Mouse (Mus musculus) heart, adult 2 months (tissue): ENCODE data around the gene Tent5c.

Source experiments
- CTCF ChIP-seq: fragments of 200-600 bp; IDR thresholded peaks from 2 replicates; pipeline ENCODE4 v1.8.1; 2022; ENCODE audit warnings: antibody characterized with exemption, mild to moderate bottlenecking, moderate library complexity
- EP300 ChIP-seq: fragments of 200-500 bp; IDR thresholded peaks from 2 replicates; pipeline ENCODE4 v1.6.1; 2011; ENCODE audit warnings: low read depth, low read length, control low read depth; ENCODE audit not compliant: insufficient read depth
- POLR2A ChIP-seq: fragments of 200-500 bp; IDR thresholded peaks from 2 replicates; pipeline ENCODE4 v1.6.1; 2011; ENCODE audit warnings: mild to moderate bottlenecking, low read depth, low read length, control low read depth; ENCODE audit not compliant: insufficient read depth

DNA sequence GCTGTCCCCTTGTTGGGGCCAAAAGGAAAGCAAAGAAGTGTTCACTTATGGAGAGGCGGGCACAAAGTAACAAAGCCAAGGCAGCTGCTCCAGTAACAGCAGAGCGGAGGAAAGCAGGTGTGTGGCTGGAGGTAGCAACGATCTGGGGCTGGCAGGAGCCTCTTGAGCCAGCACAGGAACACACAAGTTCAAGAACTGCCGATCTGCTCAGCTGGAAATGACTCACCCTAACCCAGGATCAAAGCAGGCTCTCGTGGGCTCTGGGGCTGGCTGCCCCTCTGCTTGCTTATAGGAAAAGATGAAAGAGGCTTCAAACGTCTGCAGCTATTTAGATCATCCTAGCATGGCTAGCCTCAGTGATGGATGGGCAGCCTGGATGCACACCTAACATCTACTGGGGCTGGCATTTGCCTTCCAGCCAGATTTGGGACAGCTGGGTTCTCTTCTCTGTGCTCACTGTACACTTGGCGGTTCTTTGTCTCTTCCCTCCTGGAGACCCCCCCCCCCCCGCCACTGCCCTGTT is 14.1 kb downstream of the Tent5c start:
- TF ChIP-seq POLR2A, result no peak
- no peak for TF ChIP-seq CTCF
- TF ChIP-seq EP300, result no peak
